Mouse (Mus musculus) T-helper 2 cell (primary cell): ENCODE measurements at regions not wholly inside any gene's neighbourhood (a gene's known extent, or its start where the extent isn't known, plus 50 kb on each side); places are given as distances from the start of the nearest gene placed in this dataset.

Experiments used
- in situ Hi-C: fragments of 300-600 bp; cut with MboI, MseI; formaldehyde crosslinking; loops from one replicate; pipeline ENCODE4 v1.15.1; 2025; ENCODE audit warnings: high pct_unique_total_duplicates

- in situ Hi-C loops = no loop called here
Measured at GRCm38 (mm10) chr9:101404034-101404433, 152.4 kb upstream of the Ppp2r3a start.

- in situ Hi-C loops = no loop called here
Measured at GRCm38 (mm10) chr9:101402544-101403194, 151.1 kb upstream of the Ppp2r3a start.

- in situ Hi-C loops = no loop called here
Measured at GRCm38 (mm10) chr9:101401416-101401815, 149.8 kb upstream of the Ppp2r3a start.

- in situ Hi-C loops = no loop called here
Measured at GRCm38 (mm10) chr9:101398858-101399257, 147.3 kb upstream of the Ppp2r3a start.

- in situ Hi-C loops = no loop called here
Measured at GRCm38 (mm10) chr9:101369380-101369779, 117.8 kb upstream of the Ppp2r3a start.

GRCm38 (mm10) chr9:101356607-101357006 is 105.0 kb upstream of the Ppp2r3a start:
- in situ Hi-C loops = no loop called here

- in situ Hi-C loops = no loop called here
Measured at GRCm38 (mm10) chr9:101348771-101349170, 97.2 kb upstream of the Ppp2r3a start.

GRCm38 (mm10) chr9:101342887-101343286 is 91.3 kb upstream of the Ppp2r3a start:
- in situ Hi-C loops = no loop called here

- in situ Hi-C loops = no loop called here
Measured at GRCm38 (mm10) chr9:101340796-101341465, 89.3 kb upstream of the Ppp2r3a start.

GRCm38 (mm10) chr9:101329032-101329824 is 77.6 kb upstream of the Ppp2r3a start:
- in situ Hi-C loops = no loop called here

- in situ Hi-C loops = no loop called here
Measured at GRCm38 (mm10) chr9:101326961-101327360, 75.4 kb upstream of the Ppp2r3a start.

- in situ Hi-C loops = loop anchor here (10.0 kb wide), 1 partner anchor 1041 kb away; the partner anchor contains the start of gene Ephb1
Measured at GRCm38 (mm10) chr9:101314036-101314435, 62.4 kb upstream of the Ppp2r3a start.

GRCm38 (mm10) chr9:101306408-101306935 is 54.9 kb upstream of the Ppp2r3a start:
- in situ Hi-C loops = no loop called here

- in situ Hi-C loops = no loop called here
Measured at GRCm38 (mm10) chr9:101305730-101306129, 54.1 kb upstream of the Ppp2r3a start.
